Mouse (Mus musculus): ENCODE results near the gene Plin4. TPM values are rescaled to one million over a fixed set of nuclear protein-coding genes. Genes with fewer than 3 reads are reported as not detected.
A peak's percentile ranks its signal among the peaks of the same experiment; 100 is the strongest.
"Not testable (repeated sequence)": the region's sequence is repeated elsewhere in the genome, so short reads cannot be mapped to it uniquely, and the experiment has no call there.

The Plin4 gene
- total RNA-seq, 2 experiments from 2014 or later, result 5.0 to 7.4 TPM

- H3K4me3 ChIP-seq, result no peak overlapping the region
- H3K27ac ChIP-seq, result no peak overlapping the region
- no peak for TF ChIP-seq CTCF (IDR thresholded peaks at IDR 0.05)
- no peak for DNase-seq (ENCODE audit: extremely low spot score in 1 of 2, low spot score in 2 of 2)
- intact Hi-C loops (cut with DNase I), result no loop called here
These were observed 38.5 kb downstream of the Plin4 start for GRCm38 (mm10) chr17:56071126-56071525.

- intact Hi-C loops (cut with DNase I), result no loop called here
- no peak for TF ChIP-seq CTCF (IDR thresholded peaks at IDR 0.05)
- DNase-seq (ENCODE audit: extremely low spot score in 1 of 2, low spot score in 2 of 2), result no peak
- Histone ChIP-seq H3K4me3 (no peak overlapping the region), H3K27ac (no peak overlapping the region)
These were observed 40.5 kb downstream of the Plin4 start for GRCm38 (mm10) chr17:56069066-56069465.

GRCm38 (mm10) chr17:56066451-56066850 is 43.2 kb downstream of the Plin4 start:
- no peak for DNase-seq (ENCODE audit: extremely low spot score in 1 of 2, low spot score in 2 of 2)
- no peak for TF ChIP-seq CTCF (IDR thresholded peaks at IDR 0.05)
- intact Hi-C loops (cut with DNase I), result no loop called here
- Histone ChIP-seq H3K27ac (no peak overlapping the region), H3K4me3 (no peak overlapping the region)

- peak; percentile 20; the same call in 1 of the 2 replicates for TF ChIP-seq CTCF (IDR thresholded peaks at IDR 0.05)
- DNase-seq (ENCODE audit: extremely low spot score in 1 of 2, low spot score in 2 of 2); H3K27ac ChIP-seq; intact Hi-C loops (cut with DNase I); H3K4me3 ChIP-seq: not testable (repeated sequence)
These were observed 43.9 kb downstream of the Plin4 start for GRCm38 (mm10) chr17:56065715-56066114.

- intact Hi-C loops (cut with DNase I), result no loop called here
- peak in 1 of 2 experiments; percentile 6 for DNase-seq (ENCODE audit: extremely low spot score in 1 of 2, low spot score in 2 of 2)
- no peak for TF ChIP-seq CTCF (IDR thresholded peaks at IDR 0.05)
- Histone ChIP-seq H3K27ac (no peak overlapping the region), H3K4me3 (no peak overlapping the region)
These were observed 47.5 kb downstream of the Plin4 start for GRCm38 (mm10) chr17:56062081-56062480.

- DNase-seq (ENCODE audit: extremely low spot score in 1 of 2, low spot score in 2 of 2), result no peak
- Histone ChIP-seq H3K27ac (no peak overlapping the region), H3K4me3 (no peak overlapping the region)
- TF ChIP-seq CTCF (IDR thresholded peaks at IDR 0.05), result no peak; the same call in 1 of the 2 replicates
- intact Hi-C loops (cut with DNase I), result no loop called here
These were observed 52.1 kb downstream of the Plin4 start for GRCm38 (mm10) chr17:56057381-56058120.

- intact Hi-C loops (cut with DNase I), result no loop called here
- TF ChIP-seq CTCF (IDR thresholded peaks at IDR 0.05), result no peak
- H3K27ac ChIP-seq, result no peak overlapping the region
- DNase-seq (ENCODE audit: extremely low spot score in 1 of 2, low spot score in 2 of 2), result no peak
- H3K4me3 ChIP-seq, result no peak overlapping the region
These were observed 53.5 kb downstream of the Plin4 start for GRCm38 (mm10) chr17:56055945-56056678.

GRCm38 (mm10) chr17:56054938-56055337 is 54.7 kb downstream of the Plin4 start:
- TF ChIP-seq CTCF (IDR thresholded peaks at IDR 0.05), result no peak
- no peak for DNase-seq (ENCODE audit: extremely low spot score in 1 of 2, low spot score in 2 of 2)
- Histone ChIP-seq H3K4me3 (no peak overlapping the region), H3K27ac (no peak overlapping the region)
- intact Hi-C loops (cut with DNase I), result no loop called here

- TF ChIP-seq CTCF (IDR thresholded peaks at IDR 0.05), result no peak
- H3K4me3 ChIP-seq, result no peak overlapping the region
- H3K27ac ChIP-seq, result no peak overlapping the region
- intact Hi-C loops (cut with DNase I), result no loop called here
- DNase-seq (ENCODE audit: extremely low spot score in 1 of 2, low spot score in 2 of 2), result no peak
These were observed 58.2 kb downstream of the Plin4 start for GRCm38 (mm10) chr17:56051369-56051768.

Other genes with a start within 250 kb of the Plin4 start
- gene Zfp119a, start 230.9 kb downstream of the Plin4 start, total RNA-seq (2021), result 1 to 10 TPM; 5.1 to 6.7 TPM
- gene Zfp959, start 217.7 kb downstream of the Plin4 start, total RNA-seq (2021), result 1 to 10 TPM; 6.2 to 6.6 TPM
- gene Zfp119b, start 160.3 kb downstream of the Plin4 start, total RNA-seq (2021), result 1 to 10 TPM; 2.3 to 4.1 TPM
- 1 to 10 TPM; 1.2 to 1.4 TPM for gene Ebi3, start 157.2 kb downstream of the Plin4 start, total RNA-seq (2021)
- 10 to 100 TPM; 16.4 to 17.4 TPM for gene Yju2, start 150.7 kb downstream of the Plin4 start, total RNA-seq (2021)
- gene Shd, start 139.3 kb downstream of the Plin4 start, total RNA-seq (2021), result 10 to 100 TPM; 36.7 to 40.1 TPM
- 10 to 100 TPM; 88.7 to 90.6 TPM for gene Fsd1, start 123.3 kb downstream of the Plin4 start, total RNA-seq (2021)
- gene Stap2, start 104.2 kb downstream of the Plin4 start, total RNA-seq (2021), result 1 to 10 TPM; 2.5 to 3.1 TPM
- 10 to 100 TPM; 90.8 to 91.2 TPM for gene Mpnd, start 104.1 kb downstream of the Plin4 start, total RNA-seq (2021)
- gene Sh3gl1, start 73.2 kb downstream of the Plin4 start, total RNA-seq (2021), result 10 to 100 TPM; 38.9 to 43.2 TPM
- gene Chaf1a, start 69.4 kb downstream of the Plin4 start, total RNA-seq (2021), result 1 to 10 TPM; 1.6 to 2.0 TPM
- 10 to 100 TPM; 91.2 to 98.3 TPM for gene Ubxn6, start 34.8 kb downstream of the Plin4 start, total RNA-seq (2021)
- gene Hdgfl2, start 30.2 kb downstream of the Plin4 start, total RNA-seq (2021), result 100 to 1,000 TPM; 102 to 109 TPM
- gene Plin5, start 7.8 kb upstream of the Plin4 start, total RNA-seq (2021), result under 1 TPM; 0.38 to 0.68 TPM
- gene Lrg1, start 12.2 kb upstream of the Plin4 start, total RNA-seq (2021), result 1 to 10 TPM; 4.2 to 6.1 TPM
- 100 to 1,000 TPM; 117 to 125 TPM for gene Sema6b, start 30.5 kb upstream of the Plin4 start, total RNA-seq (2021)
- 1 to 10 TPM; 7.5 to 8.7 TPM for gene Tnfaip8l1, start 52.7 kb upstream of the Plin4 start, total RNA-seq (2021)
- 10 to 100 TPM; 39.5 to 41.2 TPM for gene Mydgf, start 74.1 kb upstream of the Plin4 start, total RNA-seq (2021)
- 10 to 100 TPM; 70.7 to 74.1 TPM for gene Dpp9, start 109.1 kb upstream of the Plin4 start, total RNA-seq (2021)
- gene Fem1a, start 147.0 kb upstream of the Plin4 start, total RNA-seq (2021), result 10 to 100 TPM; 31.8 to 34.6 TPM
- gene Ticam1, start 167.0 kb upstream of the Plin4 start, total RNA-seq (2021), result 1 to 10 TPM; 6.9 to 7.2 TPM
- 10 to 100 TPM in 1 of 2 experiments, 1 to 10 TPM in 1; 7.7 to 11.4 TPM for gene Plin3, start 183.1 kb upstream of the Plin4 start, total RNA-seq (2021)
- not detected for gene Arrdc5, start 190.5 kb upstream of the Plin4 start, total RNA-seq (2021)
- gene Uhrf1, start 193.5 kb upstream of the Plin4 start, total RNA-seq (2021), result under 1 TPM; 0.70 to 0.91 TPM
- gene Kdm4b, start 216.3 kb upstream of the Plin4 start, total RNA-seq (2021), result 10 to 100 TPM; 66.2 to 71.8 TPM